Mouse (Mus musculus): ENCODE results near the gene Tgfa. TPM values are rescaled to one million over a fixed set of nuclear protein-coding genes. Genes with fewer than 3 reads are reported as not detected.
A peak's percentile ranks its signal among the peaks of the same experiment; 100 is the strongest.

Tgfa gene
- 2.5 and 2.7 TPM in 2 replicates for polyA plus RNA-seq (2015; fragmentation: Nextera tagmentation; extraction: Ambion mirVana)

- Histone ChIP-seq H3K36me3 (no peaks in the 10 kb centered on the region), H3K27me3 (peaks cover 69% of the 10 kb centered on the region), H3K27ac (no peak within 1 kb of the TSS), H3K4me3 (peak within 1 kb of the TSS; percentile 69), H3K9me3 (no peaks in the 10 kb centered on the region), H3K4me2 (replicated peaks) (peak within 1 kb of the TSS; percentile 98), H3K4me1 (peaks cover 31% of the 10 kb centered on the region), H3K9ac (peak within 1 kb of the TSS; percentile 73)
- WGBS, result under 1% methylated on average over 74 of the region's 97 CpGs
- peak; percentile 75 for ATAC-seq (ENCODE audit: low FRiP score, low read depth)
Observed at GRCm38 (mm10) chr6:86194941-86195932, at the start of gene Tgfa. Tgfa (plus strand) TSS chr6:86195223.

GRCm38 (mm10) chr6:86148518-86148917, 46.5 kb upstream of the Tgfa start:
- Histone ChIP-seq H3K4me3 (no peak overlapping the region), H3K4me2 (replicated peaks) (no peak overlapping the region), H3K36me3 (no peaks in the 10 kb centered on the region), H3K4me1 (peaks cover 11% of the 10 kb centered on the region), H3K9ac (no peak overlapping the region), H3K27ac (no peak overlapping the region), H3K27me3 (no peaks in the 10 kb centered on the region), H3K9me3 (peaks cover 11% of the 10 kb centered on the region; the same call in 1 of the 2 replicates)
- no peak for ATAC-seq (ENCODE audit: low FRiP score, low read depth)
- WGBS, result 50% methylated on average over 4 of the region's 4 CpGs

- Histone ChIP-seq H3K9me3 (peaks cover 11% of the 10 kb centered on the region; the same call in 1 of the 2 replicates), H3K27me3 (no peaks in the 10 kb centered on the region), H3K4me1 (peaks cover 11% of the 10 kb centered on the region), H3K9ac (no peak overlapping the region), H3K4me3 (no peak overlapping the region), H3K27ac (no peak overlapping the region), H3K4me2 (replicated peaks) (no peak overlapping the region), H3K36me3 (no peaks in the 10 kb centered on the region)
- 41% methylated on average over 4 of the region's 4 CpGs for WGBS
- ATAC-seq (ENCODE audit: low FRiP score, low read depth), result no peak
Observed at GRCm38 (mm10) chr6:86149001-86149400, 46.0 kb upstream of the Tgfa start.

- no peaks in the 10 kb centered on the region for H3K36me3 ChIP-seq
- no peak for ATAC-seq (ENCODE audit: low FRiP score, low read depth)
- 0 out of 2 replicates have a peak, but pooled peaks cover 5% of the 10 kb centered on the region for H3K9me3 ChIP-seq
- no peak overlapping the region for H3K9ac ChIP-seq
- no peak overlapping the region for H3K4me3 ChIP-seq
- 0 out of 2 replicates have a peak, but pooled peaks cover 5% of the 10 kb centered on the region for H3K27me3 ChIP-seq
- H3K27ac ChIP-seq, result no peak overlapping the region
- H3K4me1 ChIP-seq, result peaks cover 18% of the 10 kb centered on the region
- 90% methylated on average over 7 of the region's 7 CpGs for WGBS
- no peak overlapping the region for H3K4me2 ChIP-seq (replicated peaks)
Observed at GRCm38 (mm10) chr6:86152676-86153075, 42.3 kb upstream of the Tgfa start.

- no peak overlapping the region for H3K4me3 ChIP-seq
- H3K36me3 ChIP-seq, result no peaks in the 10 kb centered on the region
- WGBS, result 73% methylated on average over 8 of the region's 8 CpGs
- no peak overlapping the region for H3K9ac ChIP-seq
- no peak overlapping the region for H3K4me2 ChIP-seq (replicated peaks)
- 0 out of 2 replicates have a peak, but pooled peaks cover 5% of the 10 kb centered on the region for H3K27me3 ChIP-seq
- 0 out of 2 replicates have a peak, but pooled peaks cover 5% of the 10 kb centered on the region for H3K9me3 ChIP-seq
- peaks cover 12% of the 10 kb centered on the region for H3K4me1 ChIP-seq
- H3K27ac ChIP-seq, result no peak overlapping the region
- no peak for ATAC-seq (ENCODE audit: low FRiP score, low read depth)
Observed at GRCm38 (mm10) chr6:86153436-86153990, 41.5 kb upstream of the Tgfa start.

GRCm38 (mm10) chr6:86154006-86154405, 41.0 kb upstream of the Tgfa start:
- no peaks in the 10 kb centered on the region for H3K36me3 ChIP-seq
- H3K4me1 ChIP-seq, result peaks cover 7% of the 10 kb centered on the region; the same call in 1 of the 2 replicates
- WGBS, result 84% methylated on average over 5 of the region's 5 CpGs
- no peak overlapping the region for H3K9ac ChIP-seq
- no peak for ATAC-seq (ENCODE audit: low FRiP score, low read depth)
- H3K9me3 ChIP-seq, result 0 out of 2 replicates have a peak, but pooled peaks cover 5% of the 10 kb centered on the region
- H3K4me3 ChIP-seq, result no peak overlapping the region
- no peak overlapping the region for H3K4me2 ChIP-seq (replicated peaks)
- no peak overlapping the region for H3K27ac ChIP-seq
- 0 out of 2 replicates have a peak, but pooled peaks cover 5% of the 10 kb centered on the region for H3K27me3 ChIP-seq

GRCm38 (mm10) chr6:86154481-86154880, 40.5 kb upstream of the Tgfa start:
- 0 out of 2 replicates have a peak, but pooled peaks cover 5% of the 10 kb centered on the region for H3K9me3 ChIP-seq
- no peak overlapping the region for H3K4me2 ChIP-seq (replicated peaks)
- no peak overlapping the region for H3K4me3 ChIP-seq
- WGBS, result 54% methylated on average over 2 of the region's 2 CpGs
- peaks cover 7% of the 10 kb centered on the region; the same call in 1 of the 2 replicates for H3K4me1 ChIP-seq
- ATAC-seq (ENCODE audit: low FRiP score, low read depth), result no peak
- H3K9ac ChIP-seq, result no peak overlapping the region
- H3K27me3 ChIP-seq, result 0 out of 2 replicates have a peak, but pooled peaks cover 5% of the 10 kb centered on the region
- no peaks in the 10 kb centered on the region for H3K36me3 ChIP-seq
- no peak overlapping the region for H3K27ac ChIP-seq

- Histone ChIP-seq H3K4me3 (no peak overlapping the region), H3K27me3 (0 out of 2 replicates have a peak, but pooled peaks cover 5% of the 10 kb centered on the region), H3K4me2 (replicated peaks) (peak overlapping the region; percentile 27), H3K36me3 (no peaks in the 10 kb centered on the region), H3K9me3 (no peaks in the 10 kb centered on the region), H3K9ac (no peak overlapping the region), H3K27ac (no peak overlapping the region), H3K4me1 (peaks cover 7% of the 10 kb centered on the region; the same call in 1 of the 2 replicates)
- 62% methylated on average over 17 of the region's 17 CpGs for WGBS
- peak; percentile 54 for ATAC-seq (ENCODE audit: low FRiP score, low read depth)
Observed at GRCm38 (mm10) chr6:86157253-86158234, 37.5 kb upstream of the Tgfa start.

- 66% methylated on average over 3 of the region's 3 CpGs for WGBS
- peaks cover 7% of the 10 kb centered on the region; the same call in 1 of the 2 replicates for H3K4me1 ChIP-seq
- no peak overlapping the region for H3K4me2 ChIP-seq (replicated peaks)
- H3K9me3 ChIP-seq, result no peaks in the 10 kb centered on the region
- no peaks in the 10 kb centered on the region for H3K27me3 ChIP-seq
- no peaks in the 10 kb centered on the region for H3K36me3 ChIP-seq
- no peak for ATAC-seq (ENCODE audit: low FRiP score, low read depth)
- H3K9ac ChIP-seq, result no peak overlapping the region
- H3K4me3 ChIP-seq, result no peak overlapping the region
- no peak overlapping the region for H3K27ac ChIP-seq
Observed at GRCm38 (mm10) chr6:86160878-86161277, 34.1 kb upstream of the Tgfa start.

- Histone ChIP-seq H3K4me1 (peaks cover 7% of the 10 kb centered on the region; the same call in 1 of the 2 replicates), H3K36me3 (no peaks in the 10 kb centered on the region), H3K4me2 (replicated peaks) (no peak overlapping the region), H3K9me3 (no peaks in the 10 kb centered on the region), H3K27ac (no peak overlapping the region), H3K9ac (no peak overlapping the region), H3K27me3 (no peaks in the 10 kb centered on the region), H3K4me3 (no peak overlapping the region)
- WGBS, result 57% methylated on average over 7 of the region's 7 CpGs
- no peak for ATAC-seq (ENCODE audit: low FRiP score, low read depth)
Observed at GRCm38 (mm10) chr6:86161586-86161985, 33.4 kb upstream of the Tgfa start.

GRCm38 (mm10) chr6:86164028-86164427, 31.0 kb upstream of the Tgfa start:
- no peak overlapping the region for H3K4me3 ChIP-seq
- H3K4me2 ChIP-seq (replicated peaks), result no peak overlapping the region
- ATAC-seq (ENCODE audit: low FRiP score, low read depth), result no peak
- no peak overlapping the region for H3K9ac ChIP-seq
- H3K27me3 ChIP-seq, result no peaks in the 10 kb centered on the region
- no peak overlapping the region for H3K27ac ChIP-seq
- H3K36me3 ChIP-seq, result no peaks in the 10 kb centered on the region
- H3K4me1 ChIP-seq, result no peaks in the 10 kb centered on the region
- H3K9me3 ChIP-seq, result no peaks in the 10 kb centered on the region
- WGBS, result 54% methylated on average over 3 of the region's 3 CpGs
